Mouse (Mus musculus) hindbrain, embryonic 12.5 days (tissue): ENCODE measurements at regions not wholly inside any gene's neighbourhood (a gene's known extent, or its start where the extent isn't known, plus 50 kb on each side); places are given as distances from the start of the nearest gene placed in this dataset.

Source experiments
- ATAC-seq: fragments of 200-750 bp; cut with Nextera tagmentation; 2 replicates; pipeline ENCODE4 v1.8.0; 2017; ENCODE audit warnings: moderate TSS enrichment; ENCODE audit not compliant: low FRiP score
- H3K27ac ChIP-seq: fragments of 300-500 bp; sonication (generic); 2 replicates; pipeline ENCODE4 v1.5.1; 2016; ENCODE audit warnings: mild to moderate bottlenecking
- H3K27me3 ChIP-seq: fragments of 300-500 bp; sonication (generic); 2 replicates; pipeline ENCODE4 v1.6.1; 2016; ENCODE audit warnings: mild to moderate bottlenecking
- H3K36me3 ChIP-seq: fragments of 300-500 bp; sonication (generic); 2 replicates; pipeline ENCODE4 v1.6.1; 2016; ENCODE audit warnings: mild to moderate bottlenecking
- H3K4me1 ChIP-seq: fragments of 300-500 bp; sonication (generic); 2 replicates; pipeline ENCODE4 v1.6.1; 2016
- H3K4me2 ChIP-seq: fragments of 300-500 bp; sonication (generic); replicated peaks from 2 replicates; pipeline ENCODE4 v1.6.1; 2016; ENCODE audit warnings: mild to moderate bottlenecking
- H3K4me3 ChIP-seq: fragments of 300-500 bp; sonication (generic); 2 replicates; pipeline ENCODE4 v1.5.1; 2016; ENCODE audit warnings: mild to moderate bottlenecking
- H3K9ac ChIP-seq: fragments of 300-500 bp; sonication (generic); 2 replicates; pipeline ENCODE4 v1.6.1; 2016; ENCODE audit warnings: mild to moderate bottlenecking, moderate library complexity
- H3K9me3 ChIP-seq: fragments of 300-500 bp; sonication (generic); replicated peaks from 2 replicates; pipeline ENCODE4 v1.6.1; 2016; ENCODE audit warnings: mild to moderate bottlenecking
- WGBS: fragments of 180-500 bp; shearing (Covaris S2); methylation state at CpG from one replicate; pipeline ENCODE4 v1.1.7; 2016; 5-methylcytosine and 5-hydroxymethylcytosine counted together

DNA sequence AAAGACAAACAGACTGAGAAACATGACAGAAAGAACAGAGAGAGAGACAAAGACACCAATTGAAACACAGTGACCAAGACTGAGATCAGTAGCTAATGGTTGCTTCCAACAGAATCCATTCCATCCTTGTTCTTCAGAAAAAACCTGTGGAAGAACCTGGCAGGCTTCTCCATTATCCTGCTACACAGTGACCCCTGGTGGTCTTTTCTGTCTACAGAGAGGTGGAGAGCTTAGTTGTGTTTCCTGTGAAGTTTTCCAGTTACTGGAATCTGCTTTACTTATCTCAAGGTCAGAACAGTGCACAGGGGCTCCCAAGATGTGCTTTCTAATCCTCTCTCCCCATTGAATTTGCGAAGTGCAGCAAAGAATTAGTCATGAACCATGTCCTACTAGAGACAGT lies 339.1 kb upstream of the Msl3l2 start:
- Histone ChIP-seq H3K27ac (no peak overlapping the region), H3K27me3 (no peaks in the 10 kb centered on the region), H3K9ac (no peak overlapping the region), H3K4me1 (no peaks in the 10 kb centered on the region), H3K4me3 (no peak overlapping the region), H3K9me3 (no peaks in the 10 kb centered on the region), H3K4me2 (no peak overlapping the region), H3K36me3 (no peaks in the 10 kb centered on the region)
- no peak for ATAC-seq
- 59% methylated on average over 1 of the region's 1 CpGs for WGBS

- no peak overlapping the region for H3K9ac ChIP-seq
- no peak overlapping the region for H3K4me2 ChIP-seq
- peak; percentile 63; the same call in 1 of the 2 replicates for ATAC-seq
Measured at GRCm38 (mm10) chr10:55769642-55770041, 337.1 kb upstream of the Msl3l2 start.

GRCm38 (mm10) chr10:55782674-55783469 lies 323.8 kb upstream of the Msl3l2 start:
- Histone ChIP-seq H3K27me3 (no peaks in the 10 kb centered on the region), H3K4me3 (no peak overlapping the region), H3K27ac (no peak overlapping the region), H3K9me3 (no peaks in the 10 kb centered on the region), H3K36me3 (no peaks in the 10 kb centered on the region), H3K4me1 (no peaks in the 10 kb centered on the region), H3K4me2 (no peak overlapping the region), H3K9ac (no peak overlapping the region)
- 93% methylated on average over 2 of the region's 2 CpGs for WGBS
- no peak for ATAC-seq

More at GRCm38 (mm10) chr10:55769642-55770041, 337.1 kb upstream of the Msl3l2 start:
- H3K27me3 ChIP-seq, result no peaks in the 10 kb centered on the region
- H3K9me3 ChIP-seq, result no peaks in the 10 kb centered on the region
- H3K4me3 ChIP-seq, result no peak overlapping the region
- no peaks in the 10 kb centered on the region for H3K4me1 ChIP-seq
- H3K36me3 ChIP-seq, result no peaks in the 10 kb centered on the region
- WGBS, result 40% methylated on average over 6 of the region's 6 CpGs
- no peak overlapping the region for H3K27ac ChIP-seq

DNA sequence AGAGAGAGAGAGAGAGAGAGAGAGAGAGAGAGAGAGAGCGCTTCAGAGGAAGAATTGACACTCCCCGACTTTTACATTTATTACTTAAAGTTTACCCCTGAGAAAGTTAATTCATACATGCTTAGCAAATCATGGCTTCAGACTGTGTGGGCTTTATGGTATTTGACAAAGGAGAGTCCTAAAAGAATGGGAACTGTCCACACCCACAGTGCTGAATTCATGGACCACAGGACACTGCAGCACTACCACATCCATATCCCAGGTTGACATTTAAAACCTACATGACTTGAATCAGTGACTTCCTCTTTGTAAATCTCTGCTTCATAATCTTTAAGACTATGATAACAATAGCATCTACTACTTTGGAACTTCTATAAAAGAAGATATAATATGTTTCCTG lies 292.8 kb upstream of the Msl3l2 start:
- Histone ChIP-seq H3K36me3 (no peaks in the 10 kb centered on the region), H3K27me3 (no peaks in the 10 kb centered on the region), H3K27ac (no peak overlapping the region), H3K4me2 (no peak overlapping the region), H3K4me3 (no peak overlapping the region), H3K9ac (no peak overlapping the region), H3K4me1 (no peaks in the 10 kb centered on the region), H3K9me3 (no peaks in the 10 kb centered on the region)
- 93% methylated on average over 2 of the region's 2 CpGs for WGBS
- ATAC-seq, result no peak

DNA sequence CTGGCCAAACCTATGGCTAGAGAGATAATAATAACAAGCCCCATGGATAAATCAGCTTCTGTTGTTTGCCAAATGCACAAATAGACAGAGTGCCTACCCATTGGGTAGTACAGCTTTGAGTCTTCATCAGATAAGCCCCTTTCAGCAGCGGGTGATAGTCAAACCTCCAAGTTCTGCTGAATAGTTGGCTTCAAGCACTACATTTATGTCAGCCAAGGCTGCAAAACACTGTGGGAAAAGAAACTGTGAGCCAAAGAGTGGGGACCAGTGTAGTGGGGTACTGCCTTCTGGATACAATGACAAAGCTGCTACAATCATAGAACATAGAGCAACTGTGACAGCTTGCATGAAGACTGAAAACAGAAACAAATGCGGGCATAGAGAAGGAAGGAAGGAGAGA lies 255.4 kb upstream of the Msl3l2 start:
- Histone ChIP-seq H3K4me1 (no peaks in the 10 kb centered on the region), H3K9ac (no peak overlapping the region), H3K4me3 (no peak overlapping the region), H3K27ac (no peak overlapping the region), H3K27me3 (no peaks in the 10 kb centered on the region), H3K36me3 (no peaks in the 10 kb centered on the region), H3K4me2 (no peak overlapping the region), H3K9me3 (no peaks in the 10 kb centered on the region)
- WGBS, result 94% methylated on average over 2 of the region's 2 CpGs
- no peak for ATAC-seq

DNA sequence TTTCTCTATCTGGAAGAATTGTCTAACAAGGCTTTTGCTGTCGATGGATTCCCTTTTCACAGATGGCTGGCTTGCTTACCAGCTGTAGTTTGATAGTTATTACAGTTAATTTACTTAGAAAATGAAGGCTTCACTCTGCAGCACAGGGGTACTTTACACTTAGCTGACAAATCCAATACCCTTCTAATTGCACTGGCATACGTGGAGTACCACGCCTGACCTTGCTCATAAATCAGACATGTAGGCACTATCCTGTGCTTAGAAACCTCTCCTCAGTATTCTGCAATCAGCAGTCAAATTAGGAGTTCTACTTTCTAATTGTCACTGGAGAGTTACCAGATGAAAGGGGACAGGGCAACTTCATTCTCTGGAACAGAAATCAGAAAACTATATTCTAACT lies 214.1 kb upstream of the Msl3l2 start:
- ATAC-seq, result no peak
- H3K4me3 ChIP-seq, result no peak overlapping the region
- H3K27ac ChIP-seq, result no peak overlapping the region
- no peaks in the 10 kb centered on the region for H3K27me3 ChIP-seq
- no peak overlapping the region for H3K9ac ChIP-seq
- H3K9me3 ChIP-seq, result no peaks in the 10 kb centered on the region
- H3K4me1 ChIP-seq, result no peaks in the 10 kb centered on the region
- WGBS, result 80% methylated on average over 3 of the region's 3 CpGs
- no peaks in the 10 kb centered on the region for H3K36me3 ChIP-seq
- no peak overlapping the region for H3K4me2 ChIP-seq

DNA sequence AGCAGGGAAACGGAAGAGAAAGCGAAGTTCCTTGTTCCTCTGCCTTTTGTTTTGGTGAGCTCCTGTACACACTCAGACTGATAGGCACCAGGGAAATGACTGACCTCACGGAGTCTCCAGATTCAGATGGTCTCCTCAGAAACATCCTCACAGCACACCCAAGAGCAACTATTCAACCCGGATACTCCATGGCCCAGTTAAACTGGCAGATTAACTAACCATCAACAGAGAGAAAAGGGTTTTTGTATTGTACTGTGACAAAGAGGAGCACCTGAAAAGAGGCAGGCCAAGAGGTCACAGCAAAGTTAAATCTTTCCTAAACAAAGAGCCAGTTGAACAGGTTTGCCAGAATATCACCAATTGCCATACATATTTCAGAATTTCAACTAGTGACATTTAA lies 177.6 kb upstream of the Msl3l2 start:
- no peaks in the 10 kb centered on the region for H3K4me1 ChIP-seq
- H3K9ac ChIP-seq, result no peak overlapping the region
- WGBS, result 48% methylated on average over 4 of the region's 4 CpGs
- no peaks in the 10 kb centered on the region for H3K27me3 ChIP-seq
- H3K4me3 ChIP-seq, result no peak overlapping the region
- H3K27ac ChIP-seq, result no peak overlapping the region
- no peaks in the 10 kb centered on the region for H3K36me3 ChIP-seq
- no peaks in the 10 kb centered on the region for H3K9me3 ChIP-seq
- H3K4me2 ChIP-seq, result no peak overlapping the region
- no peak for ATAC-seq

DNA sequence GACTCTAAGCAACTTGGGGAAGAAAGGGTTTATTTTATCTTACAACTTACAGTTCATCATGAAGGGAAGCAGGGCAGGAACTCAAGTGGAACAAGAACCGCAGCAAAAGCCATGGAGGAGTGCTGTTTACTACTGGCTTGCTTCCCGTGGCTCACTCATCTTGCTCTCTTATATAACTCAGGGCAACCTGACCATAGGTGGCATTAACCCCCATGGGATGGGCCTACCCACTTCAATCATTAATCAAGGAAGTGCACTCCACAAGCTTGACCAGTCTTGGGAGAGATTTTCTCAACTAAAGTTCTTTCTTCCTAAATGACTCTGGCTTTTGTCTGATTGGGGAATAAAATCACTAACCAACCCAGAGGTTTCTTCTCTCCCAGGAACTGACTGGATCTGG lies 172.7 kb upstream of the Msl3l2 start:
- no peak overlapping the region for H3K27ac ChIP-seq
- H3K9me3 ChIP-seq, result no peaks in the 10 kb centered on the region
- H3K36me3 ChIP-seq, result no peaks in the 10 kb centered on the region
- no peak for ATAC-seq
- 64% methylated on average over 2 of the region's 2 CpGs for WGBS
- no peaks in the 10 kb centered on the region for H3K27me3 ChIP-seq
- H3K4me3 ChIP-seq, result no peak overlapping the region
- H3K4me1 ChIP-seq, result no peaks in the 10 kb centered on the region
- H3K9ac ChIP-seq, result no peak overlapping the region
- no peak overlapping the region for H3K4me2 ChIP-seq

GRCm38 (mm10) chr10:55935447-55935846 lies 171.3 kb upstream of the Msl3l2 start:
- 80% methylated on average over 2 of the region's 2 CpGs for WGBS
- H3K4me2 ChIP-seq, result no peak overlapping the region
- ATAC-seq, result no peak

GRCm38 (mm10) chr10:55962627-55963203 lies 144.0 kb upstream of the Msl3l2 start:
- Histone ChIP-seq H3K9ac (no peak overlapping the region), H3K27me3 (no peaks in the 10 kb centered on the region), H3K4me1 (no peaks in the 10 kb centered on the region), H3K36me3 (no peaks in the 10 kb centered on the region), H3K27ac (no peak overlapping the region), H3K4me3 (no peak overlapping the region), H3K9me3 (no peaks in the 10 kb centered on the region), H3K4me2 (no peak overlapping the region)
- ATAC-seq, result no peak
- 78% methylated on average over 4 of the region's 4 CpGs for whole genome bisulfite sequencing

More at GRCm38 (mm10) chr10:55935447-55935846, 171.3 kb upstream of the Msl3l2 start:
- Histone ChIP-seq H3K27ac (no peak overlapping the region), H3K36me3 (no peaks in the 10 kb centered on the region), H3K9ac (no peak overlapping the region), H3K4me1 (no peaks in the 10 kb centered on the region), H3K9me3 (no peaks in the 10 kb centered on the region), H3K27me3 (no peaks in the 10 kb centered on the region), H3K4me3 (no peak overlapping the region)
